Mouse (Mus musculus) cerebellum, adult 2 months (tissue): ENCODE measurements at regions not wholly inside any gene's neighbourhood (a gene's known extent, or its start where the extent isn't known, plus 50 kb on each side); places are given as distances from the start of the nearest gene placed in this dataset.

Experiments
- CTCF ChIP-seq: fragments of 200-500 bp; IDR thresholded peaks from 2 replicates; pipeline ENCODE4 v1.5.1; 2011; ENCODE audit warnings: low read depth, mild to moderate bottlenecking, control low read depth, low read length, moderate library complexity, borderline replicate concordance; ENCODE audit not compliant: insufficient read depth
- POLR2A ChIP-seq: fragments of 200-500 bp; IDR thresholded peaks from 2 replicates; pipeline ENCODE4 v1.6.1; 2011; ENCODE audit warnings: low read length, control low read depth, borderline replicate concordance; ENCODE audit not compliant: insufficient read depth

GRCm38 (mm10) chr9:79310591-79310990 lies 408.0 kb downstream of the Col12a1 start:
- TF ChIP-seq CTCF (no peak), POLR2A (no peak)
